Mouse (Mus musculus): Measurements from ENCODE around the gene Hist1h1c. TPM values are rescaled to one million over a fixed set of nuclear protein-coding genes. Genes with fewer than 3 reads are reported as not detected.
"Not testable (repeated sequence)": the region's sequence is repeated elsewhere in the genome, so short reads cannot be mapped to it uniquely, and the experiment has no call there.

Gene Hist1h1c
- total RNA-seq (2021) = 10 to 100 TPM; 47.0 to 47.3 TPM
- long read RNA-seq, partial matches to known transcripts = 0 of 2 reads
- long read RNA-seq, other reads (novel, unspliced or antisense) = 0 of 2 reads

DNA sequence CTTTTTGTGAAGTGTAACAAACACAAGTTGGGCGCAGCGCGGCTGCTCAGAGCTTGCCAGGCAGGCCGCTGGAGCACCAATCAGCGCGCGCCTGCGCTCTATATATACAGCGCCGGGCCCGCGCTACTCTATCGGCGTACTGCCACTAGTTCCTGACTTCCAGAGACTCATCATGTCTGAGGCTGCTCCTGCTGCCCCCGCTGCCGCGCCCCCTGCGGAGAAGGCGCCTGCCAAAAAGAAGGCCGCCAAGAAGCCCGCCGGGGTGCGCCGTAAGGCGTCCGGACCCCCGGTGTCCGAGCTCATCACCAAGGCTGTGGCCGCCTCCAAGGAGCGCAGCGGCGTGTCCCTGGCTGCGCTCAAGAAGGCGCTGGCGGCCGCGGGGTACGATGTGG lies at the start of gene Hist1h1c:
Hist1h1c (plus strand) TSS at position 132 of the 392 bp plus-strand sequence.
- peak; percentile 76 to 89 for DNase-seq (ENCODE audit: low spot score in 2 of 2)

DNA sequence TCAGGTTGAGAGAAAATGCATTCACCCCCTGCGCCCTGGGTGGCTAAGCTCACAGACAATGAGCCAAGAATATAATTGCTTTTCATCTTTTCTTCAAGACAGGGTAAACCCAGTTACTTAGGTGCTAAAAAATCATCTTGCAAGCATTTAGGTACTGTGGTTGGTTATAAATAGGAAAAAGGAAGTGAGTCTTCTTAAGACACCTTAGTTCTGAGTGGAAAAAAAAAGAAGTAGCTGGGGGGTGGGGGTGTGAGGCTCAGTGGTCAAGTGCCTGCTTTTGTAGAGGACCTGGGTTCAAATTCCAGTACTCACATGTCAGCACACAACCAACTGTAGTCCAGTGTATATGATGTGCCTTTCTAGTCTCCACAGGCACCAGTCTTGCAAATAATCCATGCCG lies 49.7 kb upstream of the Hist1h1c start:
- DNase-seq (ENCODE audit: low spot score in 2 of 2) = no peak

DNA sequence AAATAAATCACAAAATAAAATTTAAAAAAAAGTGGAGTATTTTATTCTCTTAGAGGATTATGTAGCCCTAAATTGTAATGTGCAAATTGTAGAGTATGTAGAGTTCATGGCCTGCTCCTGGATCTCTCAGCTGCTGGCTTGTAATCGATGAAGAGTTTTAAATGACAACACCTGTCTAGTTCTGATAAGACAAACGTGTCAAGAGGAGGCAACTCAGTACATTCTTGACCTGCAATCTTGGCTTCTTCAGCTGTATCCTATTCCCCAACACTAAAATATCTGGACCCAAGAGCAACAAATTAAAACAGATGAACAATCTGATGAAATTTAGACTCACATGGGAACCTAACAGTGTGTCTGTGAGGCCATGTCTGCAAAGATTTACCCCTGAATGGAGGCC lies 49.1 kb upstream of the Hist1h1c start:
- no peak for DNase-seq (ENCODE audit: low spot score in 2 of 2)

DNA sequence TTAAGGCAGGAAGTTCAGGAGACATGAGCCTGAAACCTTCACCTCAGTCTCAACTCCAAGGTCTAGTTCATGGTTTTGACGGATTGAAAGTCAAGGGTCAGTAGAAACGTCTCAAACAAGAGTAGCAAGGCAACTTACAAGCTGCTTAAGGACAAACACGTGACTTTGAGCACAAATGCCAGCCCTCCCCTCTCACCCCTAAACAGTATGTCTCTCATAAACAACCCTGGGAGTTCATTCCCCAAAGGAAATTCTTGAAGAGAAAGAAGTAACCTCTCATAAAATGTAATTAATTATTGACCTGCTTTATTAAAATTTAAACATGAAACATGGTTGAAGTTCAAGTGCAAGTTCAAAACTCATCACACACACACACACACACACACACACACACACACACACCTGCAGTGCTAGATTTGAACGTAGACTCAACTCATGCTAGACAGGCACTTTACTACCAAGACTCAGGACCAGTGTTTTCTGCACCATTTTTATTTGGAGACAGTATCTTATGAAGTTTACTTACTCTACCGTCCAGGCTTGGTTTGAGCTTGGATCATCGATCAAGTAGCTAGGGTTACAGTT lies 44.7 kb upstream of the Hist1h1c start:
- no peak for DNase-seq (ENCODE audit: low spot score in 2 of 2)

DNA sequence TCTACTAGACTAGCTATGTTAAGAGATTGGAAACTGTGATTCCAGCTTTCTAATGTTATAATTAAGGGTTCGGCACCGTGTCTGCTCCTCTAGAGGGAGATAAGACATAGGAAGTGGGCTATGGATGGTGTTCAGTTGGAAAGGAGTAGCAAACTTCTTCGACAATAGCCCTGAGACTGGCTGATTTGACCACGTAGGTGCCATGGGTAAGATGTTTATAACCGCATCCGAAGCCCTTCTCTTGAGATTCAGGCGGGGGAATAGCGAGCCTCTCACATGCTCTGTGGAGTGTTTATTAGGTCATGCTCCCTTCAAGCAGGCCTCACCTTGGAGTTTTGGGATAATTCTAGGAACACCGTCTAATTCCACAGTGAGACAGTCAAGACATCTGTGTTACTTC lies 43.7 kb upstream of the Hist1h1c start:
- no peak for DNase-seq (ENCODE audit: low spot score in 2 of 2)

DNA sequence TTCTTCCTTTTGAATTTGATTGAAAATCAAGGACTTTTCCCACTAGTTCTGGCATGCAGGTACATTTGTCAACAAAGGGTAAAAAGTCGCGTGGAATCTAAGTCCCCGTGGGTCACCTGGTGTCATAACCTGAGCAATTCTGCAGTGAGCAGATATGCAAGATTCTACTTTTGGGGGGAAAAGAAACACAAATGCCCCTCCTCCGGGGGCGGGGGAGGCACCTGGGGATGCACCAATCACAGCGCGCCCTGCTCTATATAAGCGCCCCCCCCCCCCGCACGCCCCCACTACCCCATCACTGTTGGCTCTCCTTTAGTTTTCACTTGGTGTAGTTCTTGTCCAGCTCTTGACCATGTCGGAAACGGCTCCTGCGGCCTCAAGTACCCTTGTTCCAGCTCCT lies 43.1 kb upstream of the Hist1h1c start, which contains the start of gene Hist1h1t:
Hist1h1t (plus strand) TSS at position 301 of the 400 bp plus-strand sequence.
- no peak for DNase-seq (ENCODE audit: low spot score in 2 of 2)

DNA sequence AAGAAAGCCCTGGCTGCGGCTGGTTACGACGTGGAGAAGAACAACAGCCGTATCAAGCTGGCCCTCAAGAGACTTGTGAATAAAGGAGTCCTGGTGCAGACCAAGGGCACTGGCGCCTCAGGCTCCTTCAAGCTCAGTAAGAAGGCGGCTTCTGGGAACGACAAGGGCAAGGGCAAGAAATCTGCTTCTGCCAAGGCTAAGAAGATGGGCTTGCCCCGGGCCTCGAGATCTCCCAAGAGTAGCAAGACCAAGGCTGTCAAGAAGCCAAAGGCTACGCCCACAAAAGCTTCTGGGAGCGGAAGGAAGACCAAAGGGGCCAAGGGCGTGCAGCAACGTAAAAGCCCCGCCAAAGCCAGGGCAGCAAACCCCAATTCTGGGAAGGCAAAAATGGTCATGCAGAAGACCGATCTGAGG lies 42.5 kb upstream of the Hist1h1c start:
- no peak for DNase-seq (ENCODE audit: low spot score in 2 of 2)

DNA sequence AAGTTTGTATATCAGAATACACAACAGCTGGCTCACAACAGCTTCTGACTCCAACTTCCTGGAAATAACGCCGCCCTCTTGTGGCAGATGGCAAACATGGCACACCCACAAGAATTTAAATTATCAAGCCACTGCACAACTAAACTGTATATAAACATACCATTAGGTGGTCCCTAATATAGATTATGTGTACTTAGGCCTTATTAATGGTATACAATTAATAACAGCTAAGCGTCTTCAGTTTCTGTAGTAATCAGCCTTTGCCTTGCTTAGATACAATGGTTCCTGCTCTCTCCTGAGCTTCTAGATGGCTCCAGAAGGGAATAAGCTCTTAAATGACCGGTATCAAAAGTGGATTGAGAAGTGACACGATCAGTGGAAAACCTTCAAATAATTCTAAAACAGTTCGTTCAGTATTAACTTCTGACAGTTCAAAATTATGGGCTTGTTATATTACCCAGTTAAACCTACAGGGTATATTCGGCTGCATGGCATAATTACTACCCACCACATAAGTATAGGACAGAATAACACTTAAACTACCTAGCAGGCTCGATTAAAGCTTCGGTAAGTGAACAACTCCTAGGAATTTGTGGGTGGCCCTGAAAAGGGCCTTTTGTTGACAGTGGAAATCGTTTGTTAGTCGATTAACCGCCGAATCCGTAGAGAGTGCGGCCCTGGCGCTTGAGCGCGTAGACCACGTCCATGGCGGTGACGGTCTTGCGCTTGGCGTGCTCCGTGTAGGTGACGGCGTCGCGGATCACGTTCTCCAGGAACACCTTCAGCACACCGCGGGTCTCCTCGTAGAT lies 40.9 kb upstream of the Hist1h1c start:
- peak in 1 of 2 experiments; percentile 53 for DNase-seq (ENCODE audit: low spot score in 2 of 2)

DNA sequence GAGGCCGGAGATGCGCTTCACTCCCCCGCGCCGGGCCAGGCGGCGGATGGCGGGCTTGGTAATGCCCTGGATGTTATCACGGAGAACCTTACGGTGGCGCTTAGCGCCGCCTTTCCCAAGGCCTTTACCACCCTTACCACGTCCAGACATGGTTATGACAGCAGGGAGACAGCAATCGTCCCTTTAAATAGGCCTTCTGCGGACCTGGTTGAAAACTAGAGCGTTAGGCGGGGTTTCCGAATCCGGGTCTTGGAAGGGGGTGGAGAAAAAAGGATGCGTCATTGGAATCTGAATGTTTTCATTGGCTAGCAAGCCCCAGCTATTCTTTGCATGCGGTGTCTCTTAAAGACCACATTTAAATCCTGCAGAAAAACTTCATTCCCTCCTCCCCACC lies 40.3 kb upstream of the Hist1h1c start, which contains the start of gene Hist1h4c:
Hist1h4c (minus strand) TSS at position 155 of the 394 bp plus-strand sequence.
- DNase-seq (ENCODE audit: low spot score in 2 of 2) = peak; percentile 98 to 99

DNA sequence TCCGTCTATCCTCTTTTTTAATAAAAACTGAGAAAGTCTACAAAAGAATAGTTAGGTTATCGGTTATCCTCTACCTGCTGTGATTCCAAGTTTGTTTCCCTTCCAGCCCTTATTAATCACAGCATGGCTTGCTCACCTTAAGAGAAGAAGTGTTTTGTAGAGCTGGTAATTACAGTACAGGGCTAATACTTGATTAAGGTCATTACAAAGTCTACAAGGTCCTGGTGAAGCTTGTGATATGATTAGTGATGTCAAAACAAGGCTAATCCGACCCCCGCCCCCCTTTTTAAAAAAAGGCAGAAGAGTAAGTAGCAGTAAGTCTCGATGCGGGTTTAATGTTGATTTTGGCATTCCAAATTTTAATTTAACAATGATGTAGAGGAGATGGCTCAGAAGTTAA lies 39.6 kb upstream of the Hist1h1c start:
- DNase-seq (ENCODE audit: low spot score in 2 of 2) = no peak

DNA sequence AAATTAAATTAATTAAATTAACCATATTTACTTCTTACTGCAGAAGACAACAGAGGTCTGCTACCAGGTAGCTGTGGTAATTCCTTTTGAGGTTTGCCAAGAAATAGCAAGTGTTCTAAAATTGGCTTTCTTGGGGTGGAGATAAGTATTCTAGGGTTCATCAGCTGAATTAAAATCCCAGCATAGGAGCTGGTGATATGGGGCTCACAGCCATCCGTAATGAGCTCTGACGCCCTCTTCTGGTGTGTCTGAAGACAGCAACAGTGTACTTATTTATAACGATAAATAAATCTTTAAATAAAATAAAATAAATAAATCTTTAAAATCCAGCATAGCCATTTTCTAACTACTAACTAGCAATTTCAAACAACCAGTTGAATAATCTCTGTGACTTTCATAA lies 38.8 kb upstream of the Hist1h1c start:
- DNase-seq (ENCODE audit: low spot score in 2 of 2) = no peak

DNA sequence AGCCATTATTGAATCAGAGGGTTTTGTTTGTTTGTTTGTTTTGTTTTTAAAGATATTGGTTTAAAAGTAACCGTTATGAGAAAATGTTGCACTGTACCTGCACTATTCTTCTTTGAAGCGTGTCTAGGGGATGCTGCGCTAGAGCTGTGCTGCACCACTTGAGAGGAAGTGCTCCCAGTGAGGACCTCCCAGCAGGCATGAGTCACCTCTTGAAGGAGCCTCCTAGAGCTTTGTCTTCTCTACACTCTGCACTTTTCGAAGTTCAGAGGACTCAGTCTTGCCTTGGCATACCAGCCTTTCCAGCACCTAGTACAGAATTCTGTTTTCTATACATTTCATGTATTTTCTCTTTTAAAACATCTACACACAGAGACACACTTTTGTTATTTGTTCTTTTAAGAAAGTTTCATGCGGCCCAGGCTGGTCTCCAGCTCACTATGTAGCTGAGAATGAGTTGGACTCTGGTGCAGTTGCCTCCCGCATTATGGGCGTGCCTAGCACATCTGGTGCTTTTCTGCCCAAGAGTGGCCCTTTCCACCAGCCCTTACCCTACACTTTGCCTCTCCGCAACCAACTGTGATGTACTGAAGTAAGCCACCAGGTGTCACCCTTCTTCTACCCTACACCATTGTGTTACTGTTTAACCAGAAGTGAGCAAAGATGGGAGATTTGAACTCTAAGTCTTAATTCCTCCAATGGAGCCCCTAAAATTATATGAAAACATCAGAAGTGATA lies 37.7 kb upstream of the Hist1h1c start:
- peak; percentile 64 to 87 for DNase-seq (ENCODE audit: low spot score in 2 of 2)

DNA sequence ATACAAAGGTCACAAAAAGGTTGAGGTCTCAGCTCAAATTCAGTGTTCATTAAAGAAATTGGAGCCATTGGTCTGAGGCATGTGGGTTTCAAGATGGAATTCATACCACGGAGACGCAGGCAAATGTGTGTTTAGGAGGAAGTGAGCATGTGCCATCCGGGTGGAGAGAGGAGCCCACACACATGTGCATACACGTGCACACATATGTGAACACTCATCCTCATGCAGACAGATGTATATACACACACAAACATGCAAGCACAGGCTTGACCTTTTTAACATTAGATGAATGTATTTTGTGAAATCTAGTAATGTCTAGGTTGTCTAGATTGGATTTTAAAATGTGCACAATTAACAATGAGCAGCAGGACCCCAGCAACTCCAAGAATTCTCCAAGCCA lies 36.4 kb upstream of the Hist1h1c start:
- DNase-seq (ENCODE audit: low spot score in 2 of 2) = no peak

DNA sequence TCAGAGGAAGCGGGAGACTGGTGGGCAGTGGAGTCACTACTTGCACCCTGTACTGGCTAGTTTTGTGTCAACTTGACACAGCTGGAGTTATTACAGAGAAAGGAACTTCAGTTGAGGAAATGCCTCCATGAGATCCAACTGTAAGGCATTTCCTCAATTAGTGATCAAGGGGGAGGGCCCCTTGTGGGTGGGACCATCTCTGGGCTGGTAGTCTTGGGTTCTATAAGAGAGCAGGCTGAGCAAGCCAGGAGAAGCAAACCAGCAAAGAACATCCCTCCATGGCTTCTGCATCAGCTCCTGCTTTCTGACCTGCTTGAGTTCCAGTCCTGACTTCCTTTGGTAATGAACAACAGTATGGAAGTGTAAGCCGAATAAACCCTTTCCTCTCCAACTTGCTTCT lies 35.8 kb upstream of the Hist1h1c start:
- not testable (repeated sequence) for DNase-seq (ENCODE audit: low spot score in 2 of 2)

DNA sequence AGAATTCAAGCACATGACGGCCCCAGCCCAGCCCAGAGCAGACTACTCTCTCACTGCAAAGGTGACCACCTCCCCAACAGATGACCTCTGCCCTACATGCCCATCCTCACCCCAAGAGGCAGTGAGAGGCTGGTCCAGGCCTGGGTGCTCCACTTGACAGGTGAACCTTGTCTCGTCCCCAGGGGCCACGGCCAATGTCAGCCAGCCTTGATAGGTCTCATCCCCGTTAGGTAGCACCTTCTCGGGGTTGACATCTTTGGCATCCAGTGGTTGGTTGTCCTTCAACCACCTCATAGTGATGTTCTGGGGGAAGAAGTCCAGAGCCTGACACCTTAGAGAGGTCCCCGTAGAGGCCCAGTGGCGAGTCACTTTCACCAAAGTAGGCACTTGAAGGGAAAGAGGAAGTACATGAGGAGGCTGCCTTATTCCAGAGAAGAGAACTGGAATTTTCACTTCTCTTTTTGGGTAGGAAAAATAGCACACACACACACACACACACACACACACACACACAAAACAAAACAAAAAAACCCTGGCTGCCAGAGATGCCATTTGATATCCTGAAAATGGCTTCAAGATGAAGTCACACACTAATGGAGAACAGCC lies 32.8 kb upstream of the Hist1h1c start:
- no peak for DNase-seq (ENCODE audit: low spot score in 2 of 2)

DNA sequence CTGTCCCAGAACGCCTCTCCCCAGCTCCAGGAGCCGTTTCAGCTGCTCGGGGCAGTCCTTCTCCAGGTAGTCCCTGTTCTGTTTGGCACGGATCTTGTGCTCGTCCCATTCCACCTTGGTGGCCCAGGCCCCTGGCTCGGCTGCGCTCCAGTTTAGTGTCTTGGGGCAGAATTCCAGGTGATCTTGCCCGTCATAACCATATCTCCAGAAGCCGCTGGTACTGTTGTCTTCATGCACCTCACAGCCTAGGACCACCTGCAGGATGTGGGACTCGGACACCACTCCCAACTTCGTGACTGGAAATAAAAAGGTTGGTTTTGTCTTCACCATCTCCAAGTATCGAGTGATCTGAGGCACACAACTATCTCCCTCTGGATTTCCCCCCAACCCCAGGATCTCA lies 31.8 kb upstream of the Hist1h1c start:
- DNase-seq (ENCODE audit: low spot score in 2 of 2) = no peak

DNA sequence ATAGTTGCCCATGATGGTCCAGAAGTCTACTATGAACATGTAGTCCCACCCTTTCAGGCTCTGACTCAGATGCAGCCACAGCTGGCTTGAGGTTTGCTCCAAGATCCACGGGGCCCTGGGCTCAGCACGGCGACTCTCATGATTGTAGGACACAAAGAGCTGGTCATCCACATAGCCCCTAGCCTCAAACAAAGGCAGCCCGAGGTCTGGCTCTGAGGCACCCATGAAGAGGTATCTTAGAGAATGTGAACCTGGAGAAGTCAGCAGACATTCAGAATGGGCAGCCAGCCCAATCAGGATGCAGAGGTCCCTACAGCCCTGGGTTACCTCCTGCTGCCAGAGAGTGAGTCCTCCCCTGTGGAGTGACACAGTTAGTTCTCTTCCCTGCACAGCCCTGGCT lies 30.6 kb upstream of the Hist1h1c start:
- no peak for DNase-seq (ENCODE audit: low spot score in 2 of 2)

DNA sequence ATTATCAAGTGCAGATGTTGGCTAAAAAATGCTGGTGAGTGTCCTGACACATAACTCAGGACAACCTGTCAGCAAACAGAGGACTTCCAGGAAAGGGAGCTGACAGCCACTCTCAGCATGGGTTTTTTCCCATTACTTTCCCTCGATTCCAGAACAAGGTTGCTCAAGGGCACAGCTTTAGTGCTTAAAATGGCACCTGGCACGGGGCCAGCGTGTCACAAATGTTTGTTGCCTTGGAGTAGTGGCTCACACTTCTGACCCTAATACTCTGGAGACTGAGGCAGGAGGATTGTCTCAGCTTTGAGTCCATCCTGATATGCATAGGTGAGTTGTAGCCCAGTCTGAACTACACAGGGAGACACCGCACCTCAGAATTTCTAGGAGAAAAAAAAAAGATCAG lies 30.0 kb upstream of the Hist1h1c start:
- no peak for DNase-seq (ENCODE audit: low spot score in 2 of 2)

DNA sequence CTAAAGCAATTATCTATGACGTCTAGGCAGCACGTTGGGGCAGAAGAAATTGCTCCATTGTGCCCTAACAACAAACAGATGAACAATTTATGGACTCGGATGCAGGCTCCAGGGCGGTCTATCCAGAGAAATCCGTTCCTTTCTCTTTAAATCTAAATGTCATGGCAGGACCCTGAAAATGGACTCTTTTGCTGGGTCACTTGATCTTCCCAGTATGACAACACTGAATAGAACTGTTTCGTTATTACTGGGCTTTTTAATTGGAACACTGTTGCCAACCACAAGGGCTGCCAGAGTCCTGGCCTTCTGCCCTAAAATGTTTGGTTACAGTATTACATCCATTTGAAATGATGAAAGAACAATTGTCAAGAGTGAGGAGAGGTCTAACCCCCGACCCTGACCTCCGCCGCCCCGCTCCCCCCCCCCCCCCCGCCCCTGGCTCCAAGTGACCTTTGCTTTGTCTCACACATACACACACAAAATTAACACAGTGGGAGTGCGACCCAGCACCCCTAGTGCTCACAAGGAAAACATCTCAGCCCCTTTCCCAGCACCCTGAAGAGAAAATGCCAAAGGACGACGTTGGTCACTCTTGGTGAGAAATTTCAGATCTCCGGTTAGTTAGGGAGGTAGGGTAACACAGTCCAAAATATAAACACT lies 28.8 kb upstream of the Hist1h1c start:
- DNase-seq (ENCODE audit: low spot score in 2 of 2) = no peak

DNA sequence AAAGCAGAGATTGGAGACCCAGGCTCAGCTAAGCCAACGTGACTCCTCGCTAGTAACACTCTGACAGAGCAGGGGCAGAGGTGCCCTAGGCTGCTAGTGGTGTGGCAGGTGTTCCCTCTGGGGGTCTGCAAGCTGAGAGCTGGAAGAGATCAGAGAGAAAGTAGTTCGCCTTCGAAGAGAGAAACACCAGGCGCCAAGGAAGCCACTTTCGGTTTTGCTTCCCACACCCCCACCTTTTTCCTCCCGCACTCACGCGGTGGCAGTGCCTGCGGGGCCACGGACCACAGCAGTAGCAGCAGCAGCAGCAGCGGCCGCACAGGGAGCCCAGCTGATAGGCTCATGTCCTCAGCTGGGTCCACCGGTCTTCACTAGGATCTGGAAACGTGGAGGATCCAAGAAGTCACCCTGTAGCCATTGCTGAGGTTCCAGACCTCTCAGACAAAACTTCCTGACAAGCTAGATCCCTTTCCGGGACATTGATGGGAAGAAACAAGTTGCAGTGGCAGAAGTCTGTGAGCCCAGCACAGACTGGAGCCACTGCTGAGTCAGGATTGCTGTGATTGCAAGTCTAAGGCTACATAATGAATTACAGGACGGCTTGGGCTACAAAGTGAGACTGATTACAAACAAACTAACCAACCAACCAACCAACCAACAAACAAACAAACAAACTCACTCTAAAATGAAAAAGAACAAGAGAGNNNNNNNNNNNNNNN lies 28.1 kb upstream of the Hist1h1c start, which contains the start of gene Hfe:
Hfe (minus strand) TSS at position 481 of the 716 bp plus-strand sequence.
- no peak for DNase-seq (ENCODE audit: low spot score in 2 of 2)

Data from layer of hippocampus, adult 18-20 months (tissue).